Mouse (Mus musculus) G1E (cell line): ENCODE results near the gene Kat7. TPM values are rescaled to one million over a fixed set of nuclear protein-coding genes. Genes with fewer than 3 reads are reported as not detected.

Experiments used
- ATAC-seq: 2 replicates; pipeline ENCODE4 v1.8.0; 2016; ENCODE audit warnings: mild to moderate bottlenecking; ENCODE audit not compliant: insufficient number of reproducible peaks, poor library complexity, low FRiP score, severe bottlenecking; ENCODE audit errors: extremely low read depth
- DNase-seq: peaks from one replicate; pipeline ENCODE4 v3.0.0; 2012; ENCODE audit warnings: low spot score
- H3K27me3 ChIP-seq: 2 replicates; pipeline ENCODE4 v1.6.1; 2012; ENCODE audit warnings: mild to moderate bottlenecking, low read length, inconsistent platforms; ENCODE audit not compliant: insufficient read depth
- H3K36me3 ChIP-seq: replicated peaks from 2 replicates; pipeline ENCODE3; 2012; ENCODE audit warnings: mild to moderate bottlenecking, inconsistent platforms
- H3K4me1 ChIP-seq: 2 replicates; pipeline ENCODE4 v1.6.1; 2012; ENCODE audit warnings: low read depth, low read length, inconsistent platforms, mixed read lengths; ENCODE audit not compliant: insufficient read depth
- H3K4me3 ChIP-seq: 2 replicates; pipeline ENCODE4 v1.5.1; 2012; ENCODE audit warnings: low read depth, mild to moderate bottlenecking, inconsistent platforms, low read length, moderate library complexity, mixed read lengths
- H3K9me3 ChIP-seq: replicated peaks from 2 replicates; pipeline ENCODE4 v1.6.1; 2012; ENCODE audit warnings: inconsistent platforms
- CTCF ChIP-seq: IDR thresholded peaks from 2 replicates; pipeline ENCODE4 v1.5.1; 2012; ENCODE audit warnings: low read depth, low read length, inconsistent platforms, mixed read lengths
- GATA1 ChIP-seq: IDR thresholded peaks from 2 replicates; pipeline ENCODE4 v1.6.1; 2012; ENCODE audit warnings: borderline replicate concordance, low read length, inconsistent platforms, mixed read lengths
- GATA2 ChIP-seq: IDR thresholded peaks from 2 replicates; pipeline ENCODE4 v1.6.1; 2012; ENCODE audit warnings: low read depth, low read length, inconsistent platforms, borderline replicate concordance
- POLR2AphosphoS5 ChIP-seq: IDR thresholded peaks from 2 replicates; pipeline ENCODE4 v1.6.1; 2012; ENCODE audit warnings: low read depth, low read length, inconsistent platforms; ENCODE audit not compliant: insufficient replicate concordance
- TAL1 ChIP-seq: conservative IDR thresholded peaks from 2 replicates; pipeline ENCODE4 v1.6.1; 2012; ENCODE audit warnings: low read depth, low read length, inconsistent platforms, mixed read lengths
- polyA plus RNA-seq: library from polyadenylated mRNA; stranded (reverse); fragments of >175 nt; gene quantifications from 2 replicates; pipeline ENCODE4 v1.2.3, GENCODE M21; 2012
- total RNA-seq, 2 experiments: library from RNA; stranded (forward) in 1 of 2; stranded (reverse) in 1 of 2; fragments of 200-1000 nt in 1 of 2; fragments of >200 nt in 1 of 2; fragmentation: Nextera tagmentation in 1 of 2; gene quantifications; 2 replicates each; pipeline ENCODE4 v1.2.3; 2014 to 2017

Kat7 gene
- total and polyA plus RNA-seq, 3 experiments: 33.6 to 144 (median 66.5) TPM

DNA sequence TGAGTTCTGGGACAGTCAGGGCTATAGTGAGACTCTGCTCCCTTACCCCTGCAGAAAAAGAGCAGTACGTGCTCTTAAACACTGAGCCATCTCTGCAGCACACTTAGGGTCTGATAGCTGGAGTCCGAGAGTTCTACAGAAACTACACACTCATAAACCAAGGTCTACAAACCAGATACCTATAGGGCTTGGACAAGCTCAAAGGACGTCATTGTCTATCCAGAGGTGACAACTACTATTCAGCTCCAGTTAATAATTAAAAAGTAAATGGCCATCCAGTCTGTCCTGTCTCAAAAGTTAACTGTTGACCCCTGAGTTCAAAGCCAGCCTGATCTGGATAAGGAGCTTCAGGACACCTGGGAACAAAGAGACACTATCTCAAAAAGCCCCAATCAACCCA lies 8.3 kb downstream of the Kat7 start:
- Histone ChIP-seq H3K4me3 (no peak overlapping the region), H3K27me3 (no peaks in the 10 kb centered on the region), H3K36me3 (peaks cover 97% of the 10 kb centered on the region), H3K4me1 (peaks cover 11% of the 10 kb centered on the region; the same call in 1 of the 2 replicates), H3K9me3 (no peaks in the 10 kb centered on the region)
- ATAC-seq (no peak), DNase-seq (no peak)
- no peak for TF ChIP-seq CTCF
- no peak for TF ChIP-seq GATA1
- TF ChIP-seq TAL1: no peak
- TF ChIP-seq POLR2AphosphoS5: no peak
- no peak for TF ChIP-seq GATA2

DNA sequence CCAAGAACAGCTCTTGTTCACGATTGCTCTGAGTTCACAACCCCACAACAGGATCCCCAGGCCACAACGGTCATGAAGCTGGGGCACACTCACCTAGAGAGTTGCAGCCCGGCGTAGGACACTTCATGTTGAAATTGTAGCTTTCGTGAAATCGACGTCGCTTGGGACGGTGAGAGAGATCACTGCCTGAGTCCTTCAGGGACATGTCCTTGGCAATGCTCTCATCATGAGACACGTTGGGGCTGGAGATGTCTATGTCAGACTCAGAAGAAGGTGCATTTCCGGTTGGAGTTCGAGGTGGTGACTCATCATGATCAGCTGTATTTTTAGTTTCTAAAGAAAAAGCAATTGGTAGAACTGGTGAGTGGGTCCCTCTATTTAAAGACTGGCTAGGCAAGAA lies 10.2 kb downstream of the Kat7 start:
- peaks cover 5% of the 10 kb centered on the region; the same call in 1 of the 2 replicates for H3K4me1 ChIP-seq
- H3K9me3 ChIP-seq: no peaks in the 10 kb centered on the region
- no peak for DNase-seq
- TF ChIP-seq CTCF (no peak), GATA2 (no peak), GATA1 (no peak), TAL1 (no peak), POLR2AphosphoS5 (no peak)
- no peaks in the 10 kb centered on the region for H3K27me3 ChIP-seq
- H3K4me3 ChIP-seq: no peak overlapping the region
- H3K36me3 ChIP-seq: peaks cover 93% of the 10 kb centered on the region
- ATAC-seq: no peak

- peak; percentile 28; the same call in 1 of the 2 replicates for ATAC-seq
- H3K36me3 ChIP-seq: peaks cover 93% of the 10 kb centered on the region
Observed at GRCm38 (mm10) chr11:95298146-95298545, 11.9 kb downstream of the Kat7 start.

GRCm38 (mm10) chr11:95295736-95296135 lies 14.3 kb downstream of the Kat7 start:
- ATAC-seq (no peak), DNase-seq (no peak)
- H3K27me3 ChIP-seq: no peaks in the 10 kb centered on the region
- peaks cover 93% of the 10 kb centered on the region for H3K36me3 ChIP-seq
- no peaks in the 10 kb centered on the region for H3K9me3 ChIP-seq
- no peak overlapping the region for H3K4me3 ChIP-seq
- no peak for TF ChIP-seq GATA1
- TF ChIP-seq GATA2: no peak
- no peak for TF ChIP-seq TAL1
- no peak for TF ChIP-seq POLR2AphosphoS5
- TF ChIP-seq CTCF: no peak
- H3K4me1 ChIP-seq: peaks cover 14% of the 10 kb centered on the region

More at GRCm38 (mm10) chr11:95298146-95298545, 11.9 kb downstream of the Kat7 start:
- peak; percentile 43 for DNase-seq
- TF ChIP-seq TAL1 (no peak), CTCF (peak; percentile 95)
- peaks cover 5% of the 10 kb centered on the region; the same call in 1 of the 2 replicates for H3K4me1 ChIP-seq
- H3K9me3 ChIP-seq: no peaks in the 10 kb centered on the region
- no peak overlapping the region for H3K4me3 ChIP-seq
- no peaks in the 10 kb centered on the region for H3K27me3 ChIP-seq

- ATAC-seq (no peak), DNase-seq (no peak)
- peaks cover 93% of the 10 kb centered on the region for H3K36me3 ChIP-seq
Observed at GRCm38 (mm10) chr11:95293017-95293624, 16.9 kb downstream of the Kat7 start.

GRCm38 (mm10) chr11:95291998-95292397 lies 18.0 kb downstream of the Kat7 start:
- no peak for DNase-seq
- H3K4me3 ChIP-seq: no peak overlapping the region
- H3K36me3 ChIP-seq: peaks cover 93% of the 10 kb centered on the region
- H3K9me3 ChIP-seq: no peaks in the 10 kb centered on the region
- ATAC-seq: no peak
- H3K4me1 ChIP-seq: peaks cover 9% of the 10 kb centered on the region
- H3K27me3 ChIP-seq: no peaks in the 10 kb centered on the region
- TF ChIP-seq TAL1: no peak
- TF ChIP-seq POLR2AphosphoS5: no peak
- no peak for TF ChIP-seq CTCF
- no peak for TF ChIP-seq GATA2
- no peak for TF ChIP-seq GATA1

More at GRCm38 (mm10) chr11:95293017-95293624, 16.9 kb downstream of the Kat7 start:
- Histone ChIP-seq H3K9me3 (no peaks in the 10 kb centered on the region), H3K27me3 (no peaks in the 10 kb centered on the region), H3K4me3 (no peak overlapping the region), H3K4me1 (peaks cover 9% of the 10 kb centered on the region)
- TF ChIP-seq POLR2AphosphoS5: no peak
- TF ChIP-seq TAL1: no peak
- TF ChIP-seq GATA1: no peak
- no peak for TF ChIP-seq CTCF
- TF ChIP-seq GATA2: no peak
